Mouse (Mus musculus): Measurements from ENCODE around the gene Caps2. TPM values are rescaled to one million over a fixed set of nuclear protein-coding genes. Genes with fewer than 3 reads are reported as not detected.

Gene Caps2
- total RNA-seq, 2 experiments from 2014 or later, result not detected

Other genes starting within 250 kb of the Caps2 start
- 10 to 100 TPM; 25.6 to 26.2 TPM for gene Krr1, start 191.0 kb upstream of the Caps2 start, total RNA-seq (2021)
- gene Glipr1, start 161.0 kb upstream of the Caps2 start, total RNA-seq (2021), result 1 to 10 TPM; 1.2 to 1.8 TPM
- not detected for gene Glipr1l1, start 103.4 kb upstream of the Caps2 start, total RNA-seq (2021)
- gene Glipr1l2, start 80.3 kb upstream of the Caps2 start, total RNA-seq (2021), result not detected
- gene Glipr1l3, start 3.3 kb upstream of the Caps2 start, total RNA-seq (2021), result not detected
- gene Kcnc2, start 107.5 kb downstream of the Caps2 start, total RNA-seq (2021), result under 1 TPM; 0.22 to 0.53 TPM

All from heart, postnatal 36 days (tissue).